Mouse (Mus musculus): ENCODE results near the gene Tuba1c.

Tuba1c gene

GRCm38 (mm10) chr15:98996840-98997239 is 32.9 kb upstream of the Tuba1c start:
- no peak for DNase-seq (ENCODE audit: low read depth, low spot score)

- no peak for DNase-seq (ENCODE audit: low read depth, low spot score)
Measured at GRCm38 (mm10) chr15:98997938-98998774, 31.5 kb upstream of the Tuba1c start.

GRCm38 (mm10) chr15:98998775-98999157 is 30.9 kb upstream of the Tuba1c start:
- no peak for DNase-seq (ENCODE audit: low read depth, low spot score)

- DNase-seq (ENCODE audit: low read depth, low spot score) = no peak
Measured at GRCm38 (mm10) chr15:99000535-99001283, 29.0 kb upstream of the Tuba1c start.

GRCm38 (mm10) chr15:99001451-99001931 is 28.2 kb upstream of the Tuba1c start:
- no peak for DNase-seq (ENCODE audit: low read depth, low spot score)

GRCm38 (mm10) chr15:99003600-99003999 is 26.1 kb upstream of the Tuba1c start:
- no peak for DNase-seq (ENCODE audit: low read depth, low spot score)

GRCm38 (mm10) chr15:99008801-99009241 is 20.9 kb upstream of the Tuba1c start:
- no peak for DNase-seq (ENCODE audit: low read depth, low spot score)

- no peak for DNase-seq (ENCODE audit: low read depth, low spot score)
Measured at GRCm38 (mm10) chr15:99010896-99011295, 18.8 kb upstream of the Tuba1c start.

- no peak for DNase-seq (ENCODE audit: low read depth, low spot score)
Measured at GRCm38 (mm10) chr15:99011946-99012345, 17.7 kb upstream of the Tuba1c start.

- DNase-seq (ENCODE audit: low read depth, low spot score) = no peak
Measured at GRCm38 (mm10) chr15:99014496-99015030, 15.1 kb upstream of the Tuba1c start.

GRCm38 (mm10) chr15:99017355-99017761 is 12.3 kb upstream of the Tuba1c start:
- no peak for DNase-seq (ENCODE audit: low read depth, low spot score)

- peak; percentile 40 for DNase-seq (ENCODE audit: low read depth, low spot score)
Measured at GRCm38 (mm10) chr15:99017986-99018385, 11.7 kb upstream of the Tuba1c start.

GRCm38 (mm10) chr15:99018630-99019029 is 11.1 kb upstream of the Tuba1c start:
- DNase-seq (ENCODE audit: low read depth, low spot score) = no peak

GRCm38 (mm10) chr15:99019436-99019835 is 10.3 kb upstream of the Tuba1c start:
- DNase-seq (ENCODE audit: low read depth, low spot score) = no peak

GRCm38 (mm10) chr15:99020171-99020570 is 9.5 kb upstream of the Tuba1c start:
- no peak for DNase-seq (ENCODE audit: low read depth, low spot score)

GRCm38 (mm10) chr15:99021255-99021654 is 8.4 kb upstream of the Tuba1c start:
- DNase-seq (ENCODE audit: low read depth, low spot score) = no peak

- DNase-seq (ENCODE audit: low read depth, low spot score) = peak; percentile 55
Measured at GRCm38 (mm10) chr15:99024668-99025314, 4.9 kb upstream of the Tuba1c start.

- no peak for DNase-seq (ENCODE audit: low read depth, low spot score)
Measured at GRCm38 (mm10) chr15:99025414-99025813, 4.3 kb upstream of the Tuba1c start.

- no peak for DNase-seq (ENCODE audit: low read depth, low spot score)
Measured at GRCm38 (mm10) chr15:99026259-99026658, 3.4 kb upstream of the Tuba1c start.

GRCm38 (mm10) chr15:99027116-99027515 is 2.6 kb upstream of the Tuba1c start:
- DNase-seq (ENCODE audit: low read depth, low spot score) = no peak

- no peak for DNase-seq (ENCODE audit: low read depth, low spot score)
Measured at GRCm38 (mm10) chr15:99028874-99029458, 725 bp upstream of the Tuba1c start.

Data from skeletal muscle tissue, adult 2 months (tissue).